Mouse (Mus musculus) layer of hippocampus, adult 8-10 months (tissue): Measurements from ENCODE around the gene Tamm41. TPM values are rescaled to one million over a fixed set of nuclear protein-coding genes. Genes with fewer than 3 reads are reported as not detected.

Source experiments
- DNase-seq, 2 experiments: peaks; one replicate each; pipeline ENCODE4 v3.0.0; 2022; ENCODE audit warnings: low spot score in 2 of 2
- total RNA-seq, 4 experiments: library from RNA; stranded (reverse); gene quantifications; 2 replicates each; pipeline ENCODE4 v1.2.4; 2022

The Tamm41 gene
- total RNA-seq = 10 to 100 TPM; 16.0 to 22.9 (median 22.3) TPM

DNA sequence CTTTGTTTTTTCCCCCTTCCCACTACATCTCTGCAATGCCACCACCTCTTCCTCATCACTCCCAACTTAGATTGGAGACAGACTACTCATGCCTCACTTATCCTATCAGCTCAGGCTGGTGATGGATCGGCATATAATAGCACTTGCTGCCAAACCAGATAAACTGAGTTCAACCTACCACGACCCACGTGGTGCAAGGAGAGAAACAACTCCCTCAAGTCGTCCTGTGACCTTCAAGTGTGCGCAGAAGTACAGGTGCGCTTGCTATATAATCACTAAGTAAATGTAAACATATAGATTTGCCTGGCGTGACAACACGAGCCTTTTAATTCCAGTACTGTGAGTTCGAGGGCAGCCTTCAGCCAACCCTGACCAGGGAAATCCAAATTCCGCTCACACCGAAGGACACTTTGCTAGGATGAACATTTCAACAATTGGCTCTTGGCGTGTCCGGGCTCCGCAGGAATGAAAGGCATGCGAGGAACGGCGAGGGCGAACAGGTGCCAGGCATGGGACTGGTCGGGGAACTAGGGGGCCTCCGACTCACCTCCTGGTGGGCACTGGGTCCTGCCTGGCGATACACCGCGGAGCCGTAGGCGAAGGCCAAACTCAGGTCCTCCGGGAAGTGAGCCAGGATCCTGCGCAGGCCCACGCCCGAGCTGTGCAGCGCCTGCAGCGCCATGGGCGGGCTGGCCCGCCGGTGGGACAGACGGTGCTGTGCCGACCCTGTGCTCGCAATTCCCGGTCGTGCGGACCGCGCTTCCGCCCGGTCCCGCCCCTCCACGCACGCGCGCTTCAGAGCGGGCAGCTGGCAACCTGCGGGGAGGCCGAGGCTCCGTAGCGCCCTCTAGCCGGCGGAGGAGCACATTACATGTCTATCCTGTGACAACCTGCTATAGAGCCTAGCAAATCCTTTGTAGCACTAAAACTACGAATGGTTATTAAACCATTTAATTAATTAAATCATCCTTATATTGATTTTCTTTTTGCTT is at the start of gene Tamm41:
Gene Tamm41, minus strand, starts transcription at position 774 of the 992 bp plus-strand sequence.
- peak; percentile 72 to 87 for DNase-seq

DNA sequence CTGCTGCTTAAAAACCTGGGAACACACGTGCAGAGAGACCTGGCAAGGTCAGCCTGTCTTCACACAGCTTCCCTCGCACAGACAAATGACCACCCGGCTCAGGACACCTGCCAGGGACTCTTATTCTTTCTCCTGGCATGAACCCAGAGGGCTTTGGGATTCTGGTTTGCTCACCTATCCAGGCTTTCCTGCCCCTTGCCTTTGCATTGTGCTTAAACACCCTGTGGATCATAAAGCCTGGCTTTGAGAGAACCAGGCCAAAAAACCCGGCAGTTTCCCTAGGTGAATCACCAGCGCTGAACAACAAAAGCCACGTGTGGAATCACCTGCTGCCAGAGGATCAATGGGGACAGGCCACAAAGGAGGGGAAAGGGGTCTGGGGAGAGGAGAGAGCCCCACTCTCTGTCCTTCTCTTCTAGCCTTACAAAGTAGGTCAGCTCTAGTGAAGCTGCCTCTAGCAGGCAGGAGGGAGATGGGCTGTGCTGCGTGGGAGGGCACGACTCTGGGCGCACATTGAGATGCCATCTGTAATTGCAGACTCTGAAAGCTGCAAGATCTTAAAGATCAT is 47.7 kb upstream of the Tamm41 start:
- DNase-seq = peak; percentile 83

DNA sequence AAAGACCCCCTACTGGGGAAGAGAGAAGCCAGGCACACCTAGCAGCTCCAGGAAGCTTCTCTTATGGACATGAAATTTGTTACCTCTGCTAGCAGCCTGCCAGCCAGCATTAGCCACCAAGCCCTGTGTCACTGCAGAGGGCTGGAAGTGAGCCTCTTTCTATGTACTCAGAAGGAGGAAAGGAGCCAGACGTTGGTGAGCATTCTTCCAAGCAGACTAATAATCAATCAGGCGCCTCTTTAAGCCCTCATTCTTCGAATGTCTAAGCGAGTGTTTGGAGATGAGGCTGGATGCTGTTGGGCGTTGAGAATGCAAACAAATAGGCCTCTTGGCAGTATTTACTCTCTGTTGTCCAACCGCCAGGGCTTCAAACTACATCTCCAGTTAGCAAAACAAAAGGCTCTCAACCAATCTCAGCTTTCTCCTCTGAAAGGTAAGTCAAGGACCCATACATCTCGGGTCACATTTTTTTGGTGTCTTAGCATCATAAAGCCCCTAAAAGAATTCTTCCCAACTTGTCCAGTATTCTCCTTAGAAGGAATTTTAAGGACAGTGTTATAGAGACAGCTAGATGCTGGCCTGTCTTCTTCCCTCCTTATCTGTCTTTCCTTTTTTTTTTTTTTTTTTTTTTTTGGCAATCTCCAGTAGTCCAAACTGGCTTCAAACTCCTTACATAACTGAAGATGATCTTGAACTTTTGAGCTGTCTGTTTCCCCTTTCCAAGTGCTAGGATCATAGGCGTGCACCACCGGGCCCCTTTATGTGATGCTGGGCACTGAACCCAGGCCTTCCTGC is 39.3 kb upstream of the Tamm41 start:
- no peak for DNase-seq

DNA sequence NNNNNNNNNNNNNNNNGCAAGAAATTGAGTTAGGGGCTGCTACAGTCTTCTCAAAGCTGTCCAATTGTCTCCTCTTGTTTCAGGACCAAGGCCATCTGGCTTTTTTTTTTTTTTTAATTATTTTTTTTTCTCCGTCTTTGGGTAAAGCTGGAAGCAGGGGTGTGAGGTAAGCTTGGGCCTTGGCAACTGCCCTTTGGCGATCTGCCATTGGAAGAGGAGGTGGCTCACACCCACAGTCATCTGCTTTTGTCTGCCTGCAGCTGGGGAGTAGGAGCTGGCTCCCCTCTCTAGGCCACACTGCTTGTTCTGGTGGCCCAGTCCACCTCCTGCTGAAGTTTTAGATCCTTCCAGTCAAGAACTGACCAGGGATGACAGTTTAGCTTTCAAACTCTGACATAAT is 34.3 kb upstream of the Tamm41 start:
- DNase-seq = peak in 1 of 2 experiments; percentile 45

DNA sequence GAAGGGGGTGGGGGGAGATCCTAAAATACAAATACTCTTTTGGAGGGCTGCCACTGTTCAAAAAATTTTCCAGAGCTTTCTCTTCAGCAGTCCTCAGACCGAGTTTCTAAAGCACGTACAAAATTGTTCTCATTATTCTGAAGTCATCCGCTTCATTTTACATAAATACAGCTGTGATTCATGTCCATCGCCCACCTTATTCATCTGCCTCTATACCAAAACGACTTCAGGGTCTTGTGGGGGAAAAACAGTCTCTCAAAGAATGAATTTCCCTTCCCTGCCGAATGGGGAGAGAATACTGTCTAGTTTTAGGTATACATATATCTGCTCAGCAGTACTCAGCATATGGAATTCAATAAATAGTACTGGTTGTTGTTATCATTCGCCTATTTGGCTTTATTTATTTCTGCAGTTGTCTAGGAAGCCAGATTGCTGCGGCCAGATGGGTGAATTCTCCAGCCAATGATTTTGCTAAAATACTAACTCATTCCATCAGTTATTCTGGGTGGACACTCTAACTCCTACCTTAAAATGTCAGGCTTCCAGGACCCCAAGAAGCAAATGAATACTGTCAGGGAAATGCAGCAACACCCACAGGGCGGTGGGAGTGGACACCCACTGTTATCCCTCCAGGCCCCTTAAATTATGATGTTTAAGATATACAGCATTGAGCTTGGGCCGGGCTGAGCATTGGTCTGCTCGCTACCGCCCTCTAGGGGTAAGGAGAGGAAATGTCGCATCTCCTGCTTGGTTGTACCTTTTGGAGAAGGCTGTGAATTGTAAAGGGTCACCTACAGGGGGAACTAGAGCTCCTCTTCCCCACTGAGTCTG is 27.9 kb upstream of the Tamm41 start:
- peak in 1 of 2 experiments; percentile 72 for DNase-seq

DNA sequence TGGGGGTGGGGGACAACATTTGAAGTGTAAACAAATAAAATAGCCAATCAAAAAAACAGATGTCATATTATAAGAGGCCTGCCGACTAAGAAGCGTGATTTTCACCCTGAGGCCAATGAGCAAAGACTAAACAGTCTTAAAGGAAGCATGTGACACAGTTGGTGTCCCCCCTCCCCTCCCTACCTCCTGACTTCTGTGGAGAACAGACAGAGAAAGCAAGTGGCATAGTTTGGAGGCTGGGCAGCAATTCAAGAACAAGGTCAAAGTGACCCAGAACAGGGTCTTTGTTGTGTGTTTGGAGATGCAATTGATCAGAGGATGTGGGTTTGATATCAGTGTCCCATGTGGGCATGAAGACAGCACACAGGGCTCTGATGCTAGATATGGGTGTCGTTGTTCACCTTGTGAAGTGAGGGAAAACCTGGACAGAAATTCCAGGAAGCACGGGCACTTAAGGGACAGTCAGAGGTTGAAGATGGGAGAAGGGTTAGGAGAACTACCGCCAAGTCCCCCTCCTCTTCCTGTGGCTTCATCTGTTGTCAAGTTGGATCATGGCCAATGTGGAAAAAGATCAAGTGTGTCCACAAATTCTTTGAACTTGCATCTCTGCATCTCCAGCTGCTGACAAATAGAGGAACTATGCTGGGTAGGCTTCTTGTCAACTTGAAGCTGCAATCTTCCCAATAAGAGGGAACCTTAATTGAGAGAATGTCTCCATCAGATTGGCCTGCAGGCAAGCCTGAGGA is 25.1 kb upstream of the Tamm41 start:
- DNase-seq = no peak

DNA sequence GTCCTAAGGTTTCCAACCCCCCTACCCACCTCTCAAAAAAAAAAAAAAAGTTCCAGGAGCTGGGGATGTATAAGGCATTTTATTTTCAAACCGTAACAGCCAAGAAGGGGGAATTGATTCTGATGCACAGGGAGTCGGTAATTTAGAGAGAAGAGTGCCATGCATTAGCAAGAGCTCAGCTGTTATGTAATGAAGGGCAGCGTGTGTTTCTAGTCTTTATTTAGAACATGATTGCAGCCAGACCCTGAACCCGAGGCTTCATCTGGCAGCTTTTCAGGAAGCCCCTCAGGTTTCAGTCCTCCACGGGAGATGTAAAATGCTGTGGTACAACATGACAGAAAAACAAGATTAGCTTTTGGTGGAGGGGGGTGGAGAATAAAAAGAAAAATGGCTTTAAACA is 21.6 kb upstream of the Tamm41 start:
- DNase-seq = no peak

DNA sequence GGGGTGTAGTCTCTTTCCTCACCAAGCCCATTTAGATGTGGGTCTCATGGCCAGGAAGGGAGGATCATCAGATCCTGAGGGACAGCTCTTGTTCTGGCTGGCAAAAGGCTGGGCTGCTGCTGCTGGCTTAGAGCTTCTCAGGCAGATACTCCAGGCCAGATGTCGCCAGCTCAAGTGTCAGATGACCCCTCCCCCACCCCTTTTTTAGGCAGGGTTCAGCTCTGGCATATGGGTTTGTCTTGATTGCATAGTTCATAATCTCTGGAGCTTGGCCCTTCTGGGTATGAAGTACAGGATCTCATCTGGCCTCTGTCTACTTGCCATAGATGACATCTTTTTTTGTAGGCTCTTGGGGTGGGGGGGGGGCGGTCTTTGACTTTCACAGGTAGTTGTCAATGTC is 19.0 kb upstream of the Tamm41 start:
- no peak for DNase-seq

DNA sequence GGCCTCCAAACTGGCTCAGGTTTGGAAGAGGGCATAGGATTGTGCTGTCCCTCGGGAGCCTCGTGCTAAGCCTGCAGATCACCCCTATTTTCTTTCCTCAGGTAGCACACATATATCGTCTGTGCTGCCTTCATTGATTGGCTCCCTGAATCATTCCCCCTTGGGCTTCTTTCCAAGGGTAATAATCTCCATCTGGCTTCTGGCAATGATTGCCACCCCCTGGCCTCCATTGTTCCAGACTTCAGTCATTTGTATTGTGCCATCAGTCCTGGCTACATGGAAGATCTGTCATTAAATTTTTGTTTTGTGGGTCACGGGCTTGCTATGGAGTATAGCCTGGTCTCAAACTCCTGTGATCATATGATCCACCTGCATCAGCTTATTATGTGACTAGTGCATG is 17.8 kb upstream of the Tamm41 start:
- no peak for DNase-seq

DNA sequence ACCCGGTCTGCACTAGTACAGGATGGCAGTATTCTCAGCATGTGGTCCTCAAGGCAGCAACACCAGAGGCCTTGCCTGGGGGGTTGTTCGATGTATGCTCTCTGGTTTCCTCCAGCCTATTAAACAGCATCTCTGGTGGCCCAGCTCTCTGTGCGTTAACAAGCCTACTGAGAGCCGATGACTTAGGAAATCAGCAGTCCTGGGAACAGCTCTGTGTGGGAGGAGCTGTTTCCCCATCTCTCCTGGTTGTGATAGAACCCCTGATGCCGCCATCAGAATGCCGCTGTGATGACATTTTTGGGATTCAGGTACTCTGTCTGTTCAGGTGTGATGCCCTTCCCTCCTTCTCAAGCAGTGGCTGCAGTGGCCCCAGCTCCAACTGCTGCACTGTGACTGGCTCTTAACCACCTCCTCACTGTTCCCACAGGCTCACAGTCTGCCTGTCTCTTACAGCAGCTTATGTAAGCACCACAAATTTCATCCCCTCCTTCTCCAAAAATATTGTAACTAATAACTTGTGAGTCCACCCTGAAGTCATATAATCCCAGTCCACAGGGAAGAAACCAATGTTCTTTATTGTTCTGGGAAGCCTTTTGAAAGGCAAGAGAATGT is 14.0 kb upstream of the Tamm41 start:
- peak in 1 of 2 experiments; percentile 51 for DNase-seq

DNA sequence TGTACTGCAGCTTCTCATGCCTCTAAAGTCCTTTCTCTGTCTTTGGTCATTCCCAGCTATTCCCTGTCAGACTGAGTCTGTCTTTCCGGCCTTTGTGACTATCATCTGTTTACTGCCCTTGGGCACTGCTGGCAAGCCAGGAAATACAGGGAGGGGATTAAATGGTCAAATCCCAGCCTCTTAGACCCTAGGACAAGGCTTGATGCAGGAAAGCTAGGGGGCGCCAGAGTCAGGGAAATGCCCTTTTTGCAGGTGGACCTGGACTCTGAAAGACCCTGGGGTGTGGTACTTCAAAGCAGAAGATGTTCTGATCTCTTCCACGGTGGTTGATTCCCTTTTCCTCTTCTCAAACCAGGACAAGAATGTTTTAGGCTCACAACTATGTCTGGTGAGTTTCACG is 11.3 kb upstream of the Tamm41 start:
- peak in 1 of 2 experiments; percentile 45 for DNase-seq

DNA sequence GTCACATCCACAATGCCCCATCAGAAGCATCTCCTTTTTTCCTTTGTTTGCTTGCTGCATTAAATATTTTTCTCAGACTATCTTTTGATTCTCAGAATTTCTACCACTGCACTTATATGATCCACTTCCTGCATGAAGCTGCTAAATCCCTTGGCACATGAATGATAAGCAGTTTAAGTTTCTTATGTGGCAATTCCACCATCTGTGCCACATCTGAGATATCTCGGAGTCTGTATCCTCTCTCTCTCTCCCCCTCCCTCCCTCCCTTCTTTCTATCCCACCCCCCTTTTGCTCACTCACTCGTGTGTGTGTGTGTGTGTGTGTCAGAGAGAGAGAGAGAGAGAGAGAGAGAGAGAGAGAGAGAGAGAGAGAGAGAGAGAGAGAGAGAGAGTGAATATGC is 10.1 kb upstream of the Tamm41 start:
- no peak for DNase-seq

DNA sequence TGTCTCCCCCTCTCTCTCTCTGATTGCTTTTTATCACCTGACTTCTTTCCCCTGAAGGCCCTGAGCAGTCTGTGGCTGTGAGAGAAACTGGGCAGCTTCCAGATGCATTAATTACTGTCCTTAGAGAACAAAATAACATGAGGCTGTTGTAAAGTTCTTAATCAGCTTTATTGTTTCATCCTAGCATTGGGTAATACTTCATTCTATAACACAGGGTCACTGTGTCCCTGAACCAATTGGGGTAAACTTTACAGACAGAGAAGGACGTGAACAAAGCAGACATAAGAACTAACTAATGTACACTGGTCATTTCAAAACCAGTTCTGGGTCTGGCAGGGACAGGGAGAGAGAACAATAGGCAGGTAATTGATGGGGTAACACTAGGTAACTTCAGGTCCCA is 8.4 kb upstream of the Tamm41 start:
- DNase-seq = no peak

DNA sequence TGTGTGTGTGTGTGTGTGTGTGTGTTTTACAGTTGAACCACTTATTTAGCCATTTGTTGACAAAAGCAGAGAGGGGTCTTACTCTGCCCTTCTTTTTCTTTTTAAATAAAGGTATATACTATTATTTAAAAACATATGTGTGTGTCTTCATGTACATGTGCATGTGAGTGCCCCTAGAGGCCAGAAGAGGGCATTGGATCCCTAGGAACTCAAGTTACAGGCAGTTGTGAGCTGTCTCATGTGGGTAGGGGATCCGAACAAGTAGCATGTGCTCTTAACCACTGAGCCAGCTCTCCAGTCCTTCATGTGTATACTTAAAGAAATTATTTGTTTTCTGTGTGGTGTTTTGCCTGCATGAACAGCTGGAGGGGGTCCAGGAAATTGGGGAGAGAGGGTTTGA is 7.0 kb upstream of the Tamm41 start:
- no peak for DNase-seq

DNA sequence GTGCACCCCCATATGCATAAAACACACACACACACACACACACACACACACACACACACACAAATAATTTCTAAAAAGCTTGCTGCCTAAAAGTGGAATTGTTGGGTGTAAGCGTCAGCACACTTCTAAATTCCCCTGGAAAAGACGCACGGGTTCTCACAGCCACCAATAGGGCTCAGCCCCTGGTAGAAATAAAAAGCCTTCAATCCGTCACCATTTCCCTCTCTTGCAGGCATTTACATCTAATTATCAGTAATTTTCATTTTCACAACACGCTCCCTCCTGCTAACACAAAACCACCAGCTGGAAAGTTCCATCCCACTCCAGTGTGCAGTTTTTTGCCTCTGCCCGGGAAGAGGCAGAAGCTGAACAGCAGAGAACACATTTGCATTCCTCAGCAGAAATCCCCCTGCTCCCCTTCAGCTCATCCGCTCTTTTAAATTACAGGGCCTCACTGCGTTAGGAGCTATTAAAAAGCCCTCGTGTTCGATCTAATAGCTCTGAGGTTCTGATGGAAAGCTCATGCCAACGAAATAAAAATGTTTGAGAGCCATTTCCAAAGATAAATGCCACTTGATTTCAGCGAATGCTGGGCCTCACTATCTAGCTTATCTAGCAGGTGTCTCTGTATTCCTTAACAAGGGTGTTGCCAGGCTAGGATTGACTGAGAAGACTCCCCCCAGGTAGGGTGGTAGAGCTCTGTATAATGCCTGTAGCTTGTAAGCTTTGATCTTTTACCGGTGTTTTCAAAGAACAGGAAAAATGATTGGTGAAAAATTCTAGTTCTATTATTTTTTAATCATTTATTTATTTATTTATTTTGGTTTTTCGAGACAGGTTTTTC is 6.2 kb upstream of the Tamm41 start:
- peak; percentile 43 to 47 for DNase-seq

DNA sequence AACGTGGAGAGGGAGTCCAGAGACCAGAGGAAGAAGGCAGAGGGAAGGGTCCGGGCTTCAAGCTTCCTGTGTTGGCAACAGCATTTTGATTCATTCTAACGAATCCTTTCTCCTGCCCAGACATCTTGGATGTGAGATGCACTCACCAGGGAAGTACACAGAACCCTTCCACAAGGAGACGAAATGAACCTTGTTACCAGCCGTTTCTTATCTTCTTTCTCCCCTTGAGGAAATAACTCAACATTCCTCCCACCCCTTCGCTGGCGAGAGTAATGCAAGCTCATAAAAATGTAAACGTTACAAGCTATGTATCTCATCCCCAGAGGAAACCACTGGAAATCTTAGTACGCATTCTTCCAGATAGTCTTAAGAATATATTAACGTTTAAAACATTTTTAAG is 4.9 kb upstream of the Tamm41 start:
- no peak for DNase-seq

DNA sequence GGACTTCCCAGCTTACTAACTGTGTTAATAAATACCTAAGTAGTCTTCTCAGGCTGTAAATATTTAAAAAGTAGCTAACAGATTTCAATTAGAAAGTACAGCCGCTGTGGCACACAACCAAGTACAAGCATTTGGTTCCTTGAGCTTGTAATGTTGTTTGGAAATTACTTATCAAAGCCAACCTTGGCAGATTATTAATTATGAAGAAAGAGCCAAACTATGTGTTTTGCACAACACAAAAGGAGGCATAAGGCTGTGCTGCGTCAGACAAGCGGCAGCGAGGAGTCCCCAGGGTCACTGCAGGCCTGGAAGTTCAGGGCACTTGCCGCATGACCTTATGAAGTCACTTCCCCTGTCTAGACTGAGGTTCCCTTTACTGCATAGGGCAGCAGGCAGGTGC is 4.2 kb downstream of the Tamm41 start:
- no peak for DNase-seq

DNA sequence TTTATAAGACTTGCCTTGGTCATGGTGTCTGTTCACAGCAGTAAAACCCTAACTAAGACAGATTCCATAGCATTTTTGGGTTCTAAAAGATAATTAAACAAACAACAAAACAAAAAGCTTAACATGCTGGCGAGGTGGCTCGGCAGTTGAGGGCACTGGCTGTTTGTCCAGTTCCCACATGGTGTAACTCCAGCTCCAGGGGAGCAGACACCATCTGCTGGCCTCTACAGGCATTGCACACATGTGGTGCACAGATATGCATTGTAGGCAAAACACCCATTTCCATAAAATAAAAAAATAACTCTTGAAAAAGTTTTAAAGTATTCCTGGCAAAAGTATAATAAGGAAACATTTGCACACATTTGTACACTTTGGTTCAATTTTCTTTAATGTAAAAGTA is 7.6 kb downstream of the Tamm41 start:
- no peak for DNase-seq

DNA sequence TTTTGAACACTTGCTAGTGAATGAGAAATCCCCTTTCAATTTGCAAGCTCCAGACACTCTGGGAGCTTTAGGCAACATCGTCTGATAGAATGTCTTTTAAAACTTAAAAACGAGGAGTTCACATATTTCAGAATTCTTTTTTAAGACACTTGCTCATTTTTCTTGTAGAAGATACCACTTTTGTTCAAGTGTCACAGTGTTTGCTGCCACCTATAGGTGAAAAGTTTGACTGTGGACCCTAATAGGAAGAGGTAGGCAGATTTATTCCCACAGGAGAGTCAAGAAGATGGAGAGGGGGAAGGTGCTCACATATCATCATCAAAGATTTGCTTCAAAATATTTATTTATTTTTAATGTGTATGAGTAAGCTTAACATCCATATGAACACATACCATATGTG is 8.4 kb downstream of the Tamm41 start:
- DNase-seq = no peak
